Mouse (Mus musculus) spleen, adult 2 months (tissue): ENCODE results near the gene Krt17.

ENCODE experiments used
- CTCF ChIP-seq: fragments of 200-500 bp; IDR thresholded peaks from 2 replicates; pipeline ENCODE4 v1.5.1; 2011; ENCODE audit warnings: mild to moderate bottlenecking, inconsistent platforms; ENCODE audit not compliant: insufficient read depth, insufficient read length, insufficient replicate concordance; ENCODE audit errors: extremely low read depth
- POLR2A ChIP-seq: fragments of 200-500 bp; IDR thresholded peaks from 2 replicates; pipeline ENCODE4 v1.6.1; 2011; ENCODE audit warnings: low read depth, low read length, inconsistent platforms

DNA sequence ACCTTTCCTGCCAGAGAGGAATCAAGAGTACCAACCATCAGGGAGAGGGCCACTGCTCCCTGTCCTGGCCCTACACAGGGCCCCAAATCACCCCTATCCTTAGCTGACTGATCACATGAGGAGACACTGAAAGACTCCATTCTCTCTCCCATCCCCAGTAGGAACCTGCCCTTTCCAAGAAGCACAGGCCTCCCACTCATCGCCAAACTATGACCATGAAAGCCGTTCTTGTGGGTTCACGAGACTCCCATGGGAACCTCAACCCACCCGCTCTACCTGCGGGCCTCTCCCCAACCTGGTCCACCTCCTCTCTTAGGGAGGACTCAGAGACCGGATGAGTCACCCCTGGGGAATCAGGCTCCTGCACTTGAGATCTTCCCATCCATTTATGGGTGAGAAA is 5.3 kb downstream of the Krt17 start:
- TF ChIP-seq CTCF = no peak
- no peak for TF ChIP-seq POLR2A
